Mouse (Mus musculus) kidney, adult 9 months (tissue): ENCODE data around the gene Olfr263.

Source experiments
- DNase-seq: peaks from one replicate; pipeline ENCODE4 v3.0.0; 2022

Gene Olfr263

DNA sequence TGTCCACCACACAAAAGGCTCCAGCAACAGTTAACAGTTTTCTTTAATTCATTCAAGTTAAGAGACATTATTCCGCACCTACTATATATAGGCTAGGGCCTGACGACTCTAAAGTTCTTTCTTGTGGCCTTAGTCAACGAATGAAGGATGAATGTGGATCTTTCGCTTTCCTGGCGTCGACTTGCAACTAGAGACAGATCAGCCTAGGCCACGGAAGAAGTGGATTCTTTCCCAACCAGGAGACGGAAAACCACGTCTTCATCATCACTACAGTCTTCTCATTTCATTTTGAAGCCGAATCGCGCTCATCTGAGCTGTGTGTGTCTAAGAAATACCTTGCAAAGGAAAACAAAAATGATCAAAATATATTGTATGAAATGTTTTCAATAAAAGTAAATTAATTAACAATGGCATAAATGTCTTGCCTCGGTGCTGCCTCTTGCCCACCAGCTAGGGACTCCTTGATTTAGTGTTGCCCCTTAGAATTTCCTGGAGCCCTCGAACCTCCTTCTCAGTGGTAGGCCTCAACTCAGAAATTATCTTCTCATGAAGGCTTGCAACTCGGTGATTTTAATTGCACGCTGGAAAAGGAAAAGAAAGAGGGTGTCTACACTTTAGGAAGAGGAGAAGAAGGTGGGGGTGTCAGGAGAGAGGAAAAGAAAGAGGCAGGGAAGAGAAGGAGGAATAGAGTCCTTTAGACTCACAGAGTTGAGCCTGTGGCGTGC, 41.2 kb downstream of the Olfr263 start:
- DNase-seq, result no peak

DNA sequence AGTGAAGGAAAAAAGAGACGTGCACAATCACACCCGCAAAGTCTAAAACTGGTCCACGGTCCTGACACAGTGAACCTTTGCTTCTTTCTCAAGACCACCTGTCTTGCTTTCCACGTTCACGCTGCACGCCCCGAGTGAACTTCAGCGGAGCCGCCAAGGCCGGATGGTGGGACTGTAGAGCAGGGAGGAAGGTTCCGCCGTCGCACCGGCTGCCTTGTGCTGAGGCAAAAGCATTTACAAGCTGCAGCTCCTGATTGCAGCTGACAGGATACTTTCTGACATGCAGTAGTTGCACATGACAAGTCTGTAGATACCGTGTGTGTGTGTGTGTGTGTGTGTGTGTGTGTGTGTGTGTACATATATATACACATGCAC, 41.7 kb downstream of the Olfr263 start:
- no peak for DNase-seq

DNA sequence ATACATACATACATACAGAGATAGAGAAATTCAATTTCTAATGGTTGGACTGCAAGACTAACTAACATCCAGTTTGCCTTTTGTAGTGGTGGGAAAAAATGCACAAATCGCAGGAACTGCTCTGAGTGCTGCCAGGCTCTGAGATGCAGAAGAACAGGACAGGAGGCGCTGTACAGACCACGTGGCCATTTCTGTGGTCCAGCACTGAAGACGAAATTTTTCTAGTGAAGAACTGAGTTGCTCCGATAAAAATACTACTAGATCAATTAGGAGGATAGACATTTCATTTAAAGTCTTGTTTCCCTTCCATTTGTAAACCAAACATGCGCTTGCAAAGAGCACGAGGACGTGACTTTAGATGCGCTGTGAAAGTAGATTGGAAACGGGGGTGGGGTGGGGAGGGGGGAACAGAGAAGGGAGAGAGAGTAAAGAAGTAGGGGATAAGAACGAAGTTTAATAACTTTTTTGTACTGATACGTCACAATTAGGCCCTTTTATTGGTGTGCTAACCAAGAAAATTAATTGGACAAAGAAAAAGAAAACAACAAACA, 42.2 kb downstream of the Olfr263 start:
- no peak for DNase-seq

DNA sequence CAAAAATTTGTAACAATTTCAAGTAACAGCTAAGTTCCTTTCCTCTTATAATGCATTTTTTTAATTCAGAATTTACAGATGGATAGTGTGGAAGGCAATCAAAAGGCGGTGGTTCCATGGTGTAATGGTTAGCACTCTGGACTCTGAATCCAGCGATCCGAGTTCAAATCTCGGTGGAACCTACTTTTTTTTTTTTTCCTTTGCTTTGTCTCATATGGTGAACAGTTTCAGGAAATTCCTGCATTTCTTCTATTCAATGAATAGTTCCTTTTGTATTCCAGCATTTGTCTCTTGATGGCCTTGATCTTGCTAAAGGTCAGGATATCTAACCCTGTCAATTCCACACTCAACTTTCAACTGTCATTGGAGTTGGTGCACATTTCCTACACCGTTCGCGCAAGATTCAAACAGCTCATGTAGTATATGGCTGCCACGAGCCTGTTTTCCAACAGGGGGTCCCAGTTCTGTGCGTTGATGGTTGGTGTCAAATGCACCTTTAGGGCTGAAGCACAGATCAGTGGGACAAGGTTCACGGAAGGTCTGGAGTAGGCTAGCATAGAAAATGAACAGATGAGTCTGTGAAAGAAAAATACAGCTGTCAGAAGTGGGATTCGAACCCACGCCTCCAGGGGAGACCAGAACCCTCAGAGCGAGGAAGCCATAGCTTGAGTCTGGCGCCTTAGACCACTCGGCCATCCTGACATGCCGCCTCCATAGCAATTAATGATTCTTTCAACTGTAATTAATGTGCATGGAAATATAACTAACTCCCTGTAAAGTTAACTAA, 43.0 kb downstream of the Olfr263 start:
- peak; percentile 82 for DNase-seq

DNA sequence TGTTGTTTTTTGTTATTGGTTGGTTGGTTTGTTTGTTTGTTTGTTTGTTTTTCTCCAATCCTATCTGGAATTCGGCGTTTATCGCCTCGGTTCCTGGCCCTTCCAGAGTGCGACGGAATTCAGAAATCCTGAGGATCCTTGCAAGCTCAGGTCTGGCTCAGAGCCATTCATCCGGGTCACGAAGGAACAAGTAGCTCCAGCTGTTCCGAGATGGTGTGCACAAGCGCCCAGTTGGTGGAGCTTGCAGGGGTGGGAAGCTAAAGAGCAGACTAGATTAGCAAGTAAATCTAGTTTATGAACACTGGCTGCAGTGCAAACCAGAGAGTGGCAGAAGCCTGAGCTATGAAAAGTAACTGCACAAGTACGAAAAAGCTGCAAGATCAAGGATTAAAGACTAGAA, 43.6 kb downstream of the Olfr263 start:
- peak; percentile 93 for DNase-seq

DNA sequence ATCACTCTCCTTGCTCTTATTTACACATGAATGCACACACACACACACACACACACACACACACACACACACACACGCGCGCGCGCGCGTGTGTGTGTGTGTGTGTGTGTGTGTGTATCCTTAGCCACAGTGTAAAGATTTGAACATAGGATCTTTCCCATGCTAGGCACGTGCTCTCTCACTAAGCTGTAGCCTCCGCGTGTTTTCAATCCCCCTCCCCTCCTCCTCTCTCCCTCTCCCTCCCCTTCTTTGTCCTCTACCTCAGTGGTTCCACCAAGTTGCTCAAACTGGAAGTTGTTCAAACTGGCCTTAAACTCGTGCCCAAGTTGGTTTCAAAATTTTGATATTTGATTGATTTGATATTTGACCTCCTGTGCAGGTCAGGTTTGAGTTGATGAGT, 47.3 kb downstream of the Olfr263 start:
- no peak for DNase-seq

DNA sequence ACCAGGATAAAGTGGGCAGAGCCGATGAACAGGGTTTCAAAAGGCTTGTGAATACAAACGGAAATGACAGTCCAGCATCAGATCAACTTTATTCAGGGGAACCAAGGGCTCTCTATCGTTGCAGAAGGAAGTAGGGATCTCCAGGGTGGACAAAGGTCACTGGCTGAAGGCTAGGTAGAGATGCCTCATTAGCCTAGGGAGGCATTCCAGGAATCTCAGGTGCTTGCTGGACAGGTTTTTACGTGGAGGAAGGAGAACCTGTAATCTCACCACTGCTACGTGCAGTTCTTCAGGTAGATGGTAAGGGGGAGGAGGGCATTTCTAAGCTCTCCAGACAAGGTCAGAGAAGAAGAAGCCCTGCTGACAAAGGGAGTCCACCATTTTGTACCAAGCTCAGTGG, 48.2 kb downstream of the Olfr263 start:
- no peak for DNase-seq

DNA sequence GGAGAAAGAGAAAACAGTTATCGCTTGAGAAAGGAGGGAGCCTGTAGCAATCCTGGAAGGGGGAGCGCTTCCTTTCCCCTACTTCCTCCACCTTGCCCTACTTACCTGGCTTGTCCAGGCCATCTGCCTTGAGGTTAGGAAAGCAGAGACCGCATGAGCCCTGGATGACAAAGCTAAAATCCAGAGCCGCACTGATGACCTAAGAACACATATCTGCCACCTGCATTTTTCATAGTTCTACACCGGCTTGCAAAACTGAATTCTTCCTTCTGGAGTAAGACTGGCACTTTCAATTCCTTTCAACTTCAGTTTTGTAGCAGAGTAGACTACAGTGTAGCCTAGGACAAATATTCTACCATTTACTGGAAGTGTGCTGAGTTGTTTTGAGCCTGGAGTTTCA, 48.9 kb downstream of the Olfr263 start:
- no peak for DNase-seq

DNA sequence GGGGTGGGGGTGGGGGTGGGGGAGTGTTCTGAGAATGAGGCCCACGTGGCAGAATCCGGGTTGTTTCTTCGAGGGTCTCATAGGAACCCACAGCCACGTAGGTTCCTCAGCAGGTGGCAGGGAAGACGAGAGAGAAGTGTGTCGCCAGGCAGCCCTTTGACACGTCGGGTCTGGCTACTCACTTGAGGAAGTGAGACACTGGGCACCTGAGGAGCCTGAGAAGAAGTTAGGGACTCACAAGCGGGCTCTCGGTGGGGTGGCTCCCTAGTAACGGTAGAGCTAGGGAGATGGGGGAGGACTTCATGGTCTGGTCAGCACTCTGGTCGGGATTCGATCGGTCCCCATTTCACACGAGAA, 49.9 kb downstream of the Olfr263 start, which contains the start of gene Trim27:
Gene Trim27, plus strand, starts transcription at position 79 of the 357 bp plus-strand sequence.
- DNase-seq, result no peak

DNA sequence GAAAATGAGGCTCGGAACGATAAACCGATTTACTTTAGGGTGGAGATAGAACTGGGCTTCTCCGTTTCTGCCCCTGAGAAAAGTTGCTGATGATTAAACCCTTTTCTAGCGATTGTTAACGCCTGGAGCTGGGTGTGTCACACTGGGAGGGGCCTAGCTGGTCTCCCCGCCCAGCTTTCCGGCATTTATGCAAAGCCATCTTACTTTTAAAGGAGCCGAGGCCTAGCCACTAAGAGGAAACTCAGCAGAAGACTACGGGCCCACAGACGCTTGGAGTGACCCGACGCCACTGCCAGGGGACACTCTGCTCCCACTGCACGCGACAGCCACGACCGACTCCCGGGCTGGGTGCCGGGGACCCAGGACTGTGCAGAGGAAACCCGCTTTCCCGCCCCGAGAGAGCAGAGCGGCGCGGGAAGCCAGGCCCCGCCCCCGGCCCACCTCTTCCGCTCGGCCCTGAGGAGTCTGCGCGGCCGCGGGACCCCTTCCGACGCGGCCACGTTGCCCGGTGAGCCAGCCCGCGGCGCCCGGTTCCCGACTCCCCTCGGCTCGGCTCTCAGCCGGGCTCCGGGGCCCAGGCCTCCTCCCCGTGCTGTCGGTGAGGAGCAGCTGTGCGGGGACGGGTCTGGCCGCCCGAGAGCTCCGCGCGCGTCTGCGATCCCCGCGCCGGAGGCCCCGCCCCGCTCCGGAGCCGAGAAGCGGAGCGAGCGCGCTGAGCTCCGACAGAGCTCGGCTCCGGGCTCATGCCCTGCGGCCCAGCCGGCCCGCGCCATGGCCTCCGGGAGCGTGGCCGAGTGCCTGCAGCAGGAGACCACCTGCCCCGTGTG, 50.5 kb downstream of the Olfr263 start:
- peak; percentile 96 for DNase-seq

DNA sequence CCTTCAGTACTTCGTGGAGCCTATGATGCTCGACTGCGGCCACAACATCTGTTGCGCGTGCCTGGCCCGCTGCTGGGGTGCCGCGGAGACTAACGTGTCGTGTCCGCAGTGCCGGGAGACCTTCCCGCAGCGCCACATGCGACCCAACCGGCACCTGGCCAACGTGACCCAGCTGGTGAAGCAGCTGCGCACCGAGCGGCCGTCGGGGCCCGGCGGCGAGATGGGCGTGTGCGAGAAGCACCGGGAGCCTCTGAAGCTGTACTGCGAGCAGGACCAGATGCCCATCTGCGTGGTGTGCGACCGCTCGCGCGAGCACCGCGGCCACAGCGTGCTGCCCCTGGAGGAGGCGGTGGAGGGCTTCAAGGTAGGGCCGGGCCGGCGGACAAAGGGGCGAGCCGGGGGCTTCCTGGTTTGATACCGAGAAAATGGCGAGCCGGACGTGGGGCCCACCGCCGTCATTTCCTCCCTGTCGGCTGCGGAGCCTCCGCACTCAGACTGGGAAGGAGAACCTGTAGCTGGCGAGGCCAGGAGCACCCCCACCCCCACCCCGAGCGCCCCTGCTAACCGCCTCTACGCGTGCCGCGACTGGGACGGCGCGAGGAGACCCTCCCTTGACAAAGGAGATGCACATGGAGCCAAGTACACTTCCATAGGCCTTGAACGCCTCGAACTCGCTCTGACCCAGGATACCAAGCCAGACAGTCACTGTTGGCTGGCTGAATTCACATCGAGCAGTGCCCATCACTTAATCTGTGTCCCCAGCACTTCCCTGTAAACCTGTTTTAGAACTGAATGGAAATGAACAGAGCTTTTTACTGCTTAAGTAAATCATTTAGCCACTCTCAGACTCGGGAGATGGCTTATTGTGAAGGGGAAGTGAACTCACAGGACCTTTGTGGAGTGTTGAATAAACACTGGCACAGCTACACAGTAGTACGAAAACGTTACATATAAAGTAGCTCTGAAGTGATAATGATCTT, 51.4 kb downstream of the Olfr263 start:
- DNase-seq, result peak; percentile 47

DNA sequence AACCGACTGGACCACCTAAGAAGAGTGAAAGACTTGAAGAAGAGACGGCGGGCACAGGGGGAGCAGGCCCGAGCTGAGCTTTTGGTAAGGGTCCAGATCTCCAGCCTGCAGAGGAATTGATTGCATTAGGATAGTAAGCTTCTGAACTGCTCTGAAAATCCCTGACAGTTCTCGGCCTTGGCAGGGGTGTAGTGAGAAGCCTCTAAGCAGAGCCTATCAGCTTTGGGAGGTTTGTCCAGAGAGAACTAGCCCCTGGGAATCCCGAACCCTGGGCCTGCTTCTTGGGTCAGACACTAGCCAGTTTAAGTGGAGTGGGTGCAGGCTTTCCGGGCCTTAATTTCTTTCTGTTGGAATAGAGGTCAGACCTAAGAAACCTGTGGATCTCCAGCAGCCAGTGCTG, 52.6 kb downstream of the Olfr263 start:
- no peak for DNase-seq

DNA sequence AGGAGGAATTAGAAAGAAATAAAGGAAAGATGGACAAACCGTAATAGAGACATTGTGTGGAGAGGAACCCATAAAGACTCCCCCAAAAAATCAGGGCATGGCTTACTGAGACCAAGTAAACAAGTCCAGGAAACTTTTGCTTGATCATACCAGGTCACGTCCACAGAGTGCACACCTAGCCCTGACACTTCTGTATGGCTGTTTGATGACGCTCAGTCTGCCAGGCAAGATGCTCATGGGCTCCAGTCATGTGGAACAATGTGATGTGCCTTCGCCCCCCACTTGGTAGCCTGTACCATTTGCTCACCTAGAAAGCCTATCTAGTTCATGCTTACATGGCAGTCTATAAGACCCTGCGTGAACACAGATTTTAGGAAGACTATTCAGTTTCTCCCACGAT, 53.6 kb downstream of the Olfr263 start:
- DNase-seq, result no peak

DNA sequence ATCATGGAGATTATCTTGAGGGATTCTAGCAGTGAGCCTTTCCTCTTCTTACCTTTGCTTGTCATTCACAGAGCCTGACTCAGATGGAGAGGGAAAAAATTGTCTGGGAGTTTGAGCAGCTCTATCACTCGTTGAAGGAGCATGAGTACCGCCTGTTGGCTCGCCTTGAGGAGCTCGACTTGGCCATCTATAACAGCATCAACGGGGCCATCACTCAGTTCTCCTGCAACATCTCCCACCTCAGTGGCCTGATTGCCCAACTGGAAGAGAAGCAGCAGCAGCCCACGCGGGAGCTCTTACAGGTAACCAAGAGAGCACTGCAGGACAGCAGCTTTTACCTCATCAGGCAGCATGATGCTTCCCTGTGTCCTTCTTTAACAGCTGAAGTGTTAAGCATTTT, 54.2 kb downstream of the Olfr263 start:
- DNase-seq, result no peak

DNA sequence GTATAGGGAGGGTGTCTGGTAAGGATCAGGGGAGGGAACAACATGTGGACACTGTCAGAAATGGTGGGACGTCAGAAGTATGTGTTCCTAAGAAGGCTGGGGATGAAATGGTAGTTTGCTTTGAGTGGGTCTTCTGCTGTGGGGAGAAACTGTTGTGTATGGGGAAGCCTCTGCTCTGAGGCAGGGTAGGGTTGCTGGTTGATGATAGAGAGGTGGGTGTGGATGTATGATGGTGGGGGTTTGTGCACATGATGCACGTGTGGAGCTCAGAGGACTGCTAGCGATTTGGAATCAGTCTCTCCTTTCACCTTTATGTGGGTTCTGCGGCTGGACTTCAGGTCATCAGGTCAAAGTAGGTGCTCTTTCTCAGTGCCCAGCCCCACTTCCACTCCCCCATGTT, 56.1 kb downstream of the Olfr263 start:
- no peak for DNase-seq
